Mouse (Mus musculus) gastrocnemius, adult 2 months (tissue): Measurements from ENCODE around the gene Lhfpl2. TPM values are rescaled to one million over a fixed set of nuclear protein-coding genes. Genes with fewer than 3 reads are reported as not detected.

Experiments used
- DNase-seq: peaks from one replicate; pipeline ENCODE4 v3.0.0; 2022
- H3K27ac ChIP-seq: fragments of 200-600 bp; 2 replicates; pipeline ENCODE4 v1.8.1; 2022; ENCODE audit warnings: mild to moderate bottlenecking
- H3K4me3 ChIP-seq: fragments of 200-600 bp; 2 replicates; pipeline ENCODE4 v1.8.1; 2022; ENCODE audit warnings: mild to moderate bottlenecking, moderate library complexity
- CTCF ChIP-seq: fragments of 200-600 bp; IDR thresholded peaks from 2 replicates; pipeline ENCODE4 v1.8.1; 2022; ENCODE audit warnings: antibody characterized with exemption, mild to moderate bottlenecking, moderate library complexity
- intact Hi-C: fragments of 180-260 bp; cut with DNase I; formaldehyde crosslinking; loops from one replicate; pipeline ENCODE4 v1.15.1; 2025
- total RNA-seq, 2 experiments: library from RNA; stranded (reverse); gene quantifications; 2 replicates each; pipeline ENCODE4 v1.2.3; 2021

Gene Lhfpl2
- total RNA-seq, 2 experiments from 2014 or later, result 1.5 to 4.2 TPM

DNA sequence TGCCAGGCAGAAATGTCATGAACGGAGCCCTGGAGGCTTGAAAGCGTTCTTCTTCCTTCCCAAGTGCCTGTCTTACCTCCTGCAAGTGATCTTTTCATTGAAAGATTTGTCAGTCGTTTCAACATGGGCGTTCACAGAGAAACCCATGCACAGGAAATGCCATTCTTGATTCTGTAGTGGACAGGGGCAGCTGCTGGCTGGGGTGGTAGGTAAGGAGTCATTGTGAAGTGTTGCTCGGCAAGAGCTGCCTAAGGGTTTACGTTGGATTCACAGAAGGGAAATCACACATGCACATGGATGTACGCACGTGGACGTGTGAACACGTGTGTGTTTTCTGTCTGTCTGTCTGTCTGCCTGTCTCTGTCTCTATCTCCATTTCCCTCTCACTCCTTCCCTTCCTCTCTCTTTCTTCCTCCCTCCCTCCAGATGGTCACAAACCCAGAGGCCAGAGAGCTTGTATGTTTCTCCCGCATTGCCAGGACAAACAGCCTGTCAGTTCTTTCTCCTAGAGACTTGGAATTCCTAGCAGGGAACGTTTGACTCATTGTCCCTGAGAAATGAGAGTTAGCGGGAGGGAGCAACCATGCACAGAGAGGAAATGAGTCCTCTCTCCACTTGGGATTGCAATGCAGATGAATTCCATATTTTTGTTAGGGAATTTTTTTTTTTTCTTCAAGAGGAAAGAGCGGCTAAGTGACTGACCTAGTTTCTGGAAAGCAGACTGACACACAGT, 82.3 kb downstream of the Lhfpl2 start:
- no peak for TF ChIP-seq CTCF
- H3K4me3 ChIP-seq, result no peak overlapping the region
- intact Hi-C loops, result loop anchor here (5.0 kb wide), 1 partner anchor 33 kb away; no protein-coding TSS in a partner anchor
- peak overlapping the region; percentile 56 for H3K27ac ChIP-seq
- DNase-seq, result no peak

- no peak for DNase-seq
- Histone ChIP-seq H3K27ac (peak overlapping the region; percentile 56; the same call in 1 of the 2 replicates), H3K4me3 (no peak overlapping the region)
- intact Hi-C loops, result loop anchor here (5.0 kb wide), 1 partner anchor 33 kb away; no protein-coding TSS in a partner anchor
- TF ChIP-seq CTCF, result no peak
Observed at GRCm38 (mm10) chr13:94140446-94140845, 82.8 kb downstream of the Lhfpl2 start.

GRCm38 (mm10) chr13:94143063-94143652, 85.6 kb downstream of the Lhfpl2 start:
- intact Hi-C loops, result loop anchor here (5.0 kb wide), 1 partner anchor 36 kb away; no protein-coding TSS in a partner anchor
- Histone ChIP-seq H3K27ac (peak overlapping the region; percentile 8; the same call in 1 of the 2 replicates), H3K4me3 (no peak overlapping the region)
- DNase-seq, result peak; percentile 66
- peak; percentile 53 for TF ChIP-seq CTCF

DNA sequence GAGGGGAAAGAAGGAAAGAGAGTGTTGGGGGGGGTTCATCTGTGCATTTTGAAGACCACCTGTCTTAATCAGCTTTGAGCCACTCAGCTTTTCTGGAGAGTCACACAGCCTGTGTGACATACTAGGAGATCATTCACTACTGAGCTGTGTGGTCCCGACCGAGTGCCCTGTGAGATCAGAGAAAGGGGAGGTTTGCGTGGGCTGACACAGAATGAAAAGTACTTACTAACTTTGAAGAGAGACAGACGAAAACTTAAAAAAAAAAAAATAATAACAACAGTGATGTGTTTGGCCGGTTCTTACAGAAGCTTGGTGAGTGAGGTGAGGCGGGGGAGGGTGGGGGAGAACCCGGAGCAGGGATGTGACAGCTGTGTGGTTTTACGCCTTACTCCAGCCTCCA, 86.9 kb downstream of the Lhfpl2 start:
- intact Hi-C loops, result loop anchor here (2.0 to 5.0 kb wide), 2 partner anchors 37 to 60 kb away; no protein-coding TSS in a partner anchor
- DNase-seq, result no peak
- Histone ChIP-seq H3K4me3 (no peak overlapping the region), H3K27ac (no peak overlapping the region; the same call in 1 of the 2 replicates)
- no peak for TF ChIP-seq CTCF

DNA sequence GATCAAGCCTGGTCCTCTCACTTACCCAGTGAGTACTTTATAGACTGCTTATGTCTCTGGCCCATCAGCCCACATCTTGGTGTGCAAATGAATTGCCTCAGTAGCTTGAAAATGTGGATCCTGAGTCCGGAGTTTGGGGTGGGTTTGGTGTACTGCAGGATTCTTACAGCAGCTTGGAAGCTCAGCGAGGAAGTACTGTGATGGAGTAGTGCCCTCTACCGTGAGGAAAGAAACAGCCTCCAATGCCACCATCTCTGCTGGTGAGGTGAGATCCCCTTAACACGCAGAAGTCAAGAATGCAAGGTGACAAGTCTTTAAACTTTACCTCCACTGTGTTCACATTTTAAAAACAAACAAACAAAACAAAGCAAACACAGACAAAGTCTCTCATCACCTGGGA, 89.7 kb downstream of the Lhfpl2 start:
- TF ChIP-seq CTCF, result peak; percentile 58
- Histone ChIP-seq H3K27ac (no peak overlapping the region), H3K4me3 (no peak overlapping the region)
- DNase-seq, result no peak
- intact Hi-C loops, result loop anchor here (5.0 kb wide), 1 partner anchor 355 kb away; no protein-coding TSS in a partner anchor

- TF ChIP-seq CTCF, result no peak
- intact Hi-C loops, result loop anchor here (5.0 kb wide), 1 partner anchor 357 kb away; no protein-coding TSS in a partner anchor
- DNase-seq, result peak; percentile 40
- H3K27ac ChIP-seq, result no peak overlapping the region
- no peak overlapping the region for H3K4me3 ChIP-seq
Observed at GRCm38 (mm10) chr13:94149006-94149405, 91.4 kb downstream of the Lhfpl2 start.

DNA sequence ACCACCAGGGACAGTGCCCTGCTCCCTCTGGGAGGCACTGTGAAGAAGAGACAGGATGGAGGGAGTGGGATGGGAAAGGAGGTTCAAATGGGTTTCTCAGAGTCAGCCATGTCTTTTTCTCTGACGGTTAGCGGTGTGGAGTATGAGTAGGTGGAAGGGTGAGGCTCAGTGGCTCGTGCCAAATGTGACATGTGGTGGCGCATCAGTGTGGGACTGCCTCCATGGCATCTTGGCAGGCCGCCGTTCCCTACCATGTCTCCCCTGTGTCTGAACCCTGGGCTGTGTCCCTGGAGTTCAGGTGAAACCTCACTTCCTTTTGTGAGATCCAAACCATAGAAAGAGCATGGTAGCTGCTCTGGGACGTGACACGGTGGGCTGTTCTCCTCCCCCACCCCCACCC, 92.2 kb downstream of the Lhfpl2 start:
- no peak for TF ChIP-seq CTCF
- DNase-seq, result no peak
- no peak overlapping the region for H3K4me3 ChIP-seq

DNA sequence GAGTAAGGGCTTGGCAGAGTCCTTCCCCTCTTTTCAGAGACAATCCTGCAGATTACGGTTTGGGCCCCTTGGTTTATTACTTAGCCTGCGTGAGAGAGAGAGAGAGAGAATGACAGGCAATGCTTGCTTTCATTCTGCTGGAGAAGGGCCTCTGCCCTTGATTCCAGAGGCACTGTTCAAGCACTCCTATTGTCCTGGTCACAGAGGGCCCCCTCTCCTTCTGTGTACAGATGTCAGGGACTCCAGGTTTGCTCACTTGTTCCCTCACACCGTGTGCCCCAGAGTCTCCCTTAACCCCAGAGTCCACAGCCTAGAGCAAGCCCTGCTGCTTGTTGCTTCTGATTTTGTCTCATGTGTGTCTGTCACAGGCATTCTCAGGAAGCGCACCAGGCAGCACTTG, 93.7 kb downstream of the Lhfpl2 start:
- Histone ChIP-seq H3K4me3 (no peak overlapping the region), H3K27ac (no peak overlapping the region)
- TF ChIP-seq CTCF, result no peak
- intact Hi-C loops, result no loop called here
- no peak for DNase-seq

More for the DNA sequence above, 92.2 kb downstream of the Lhfpl2 start:
- intact Hi-C loops, result loop anchor here (5.0 kb wide), 1 partner anchor 357 kb away; no protein-coding TSS in a partner anchor
- H3K27ac ChIP-seq, result no peak overlapping the region

- intact Hi-C loops, result no loop called here
- DNase-seq, result no peak
- no peak overlapping the region for H3K4me3 ChIP-seq
- TF ChIP-seq CTCF, result no peak
- no peak overlapping the region for H3K27ac ChIP-seq
Observed at GRCm38 (mm10) chr13:94152836-94153235, 95.2 kb downstream of the Lhfpl2 start.

- intact Hi-C loops, result no loop called here
Observed at GRCm38 (mm10) chr13:94153658-94154057, 96.1 kb downstream of the Lhfpl2 start.

GRCm38 (mm10) chr13:94154512-94155296, 97.1 kb downstream of the Lhfpl2 start:
- Histone ChIP-seq H3K27ac (peak overlapping the region; percentile 50), H3K4me3 (no peak overlapping the region)
- peak; percentile 36 for DNase-seq
- intact Hi-C loops, result no loop called here
- no peak for TF ChIP-seq CTCF

More at GRCm38 (mm10) chr13:94153658-94154057, 96.1 kb downstream of the Lhfpl2 start:
- Histone ChIP-seq H3K27ac (no peak overlapping the region), H3K4me3 (no peak overlapping the region)
- DNase-seq, result no peak
- no peak for TF ChIP-seq CTCF

GRCm38 (mm10) chr13:94155657-94156429, 98.2 kb downstream of the Lhfpl2 start:
- peak; percentile 76 for DNase-seq
- no peak for TF ChIP-seq CTCF
- no peak overlapping the region for H3K4me3 ChIP-seq
- H3K27ac ChIP-seq, result no peak overlapping the region
- intact Hi-C loops, result no loop called here
